Mouse (Mus musculus) embryonic facial prominence, embryonic 15.5 days (tissue): ENCODE results near the gene Gm12355. TPM values are rescaled to one million over a fixed set of nuclear protein-coding genes. Genes with fewer than 3 reads are reported as not detected.

Experiments used
- ATAC-seq: fragments of 200-750 bp; cut with Nextera tagmentation; 2 replicates; pipeline ENCODE4 v1.8.0; 2017; ENCODE audit warnings: low read depth, moderate TSS enrichment; ENCODE audit not compliant: insufficient number of reproducible peaks, low FRiP score, low TSS enrichment
- H3K27ac ChIP-seq: fragments of 300-500 bp; sonication (generic); replicated peaks from 2 replicates; pipeline ENCODE4 v1.5.1; 2015; ENCODE audit warnings: mild to moderate bottlenecking, inconsistent platforms
- H3K27me3 ChIP-seq: fragments of 300-500 bp; sonication (generic); 2 replicates; pipeline ENCODE4 v1.6.1; 2015; ENCODE audit warnings: inconsistent platforms
- H3K36me3 ChIP-seq: fragments of 300-500 bp; sonication (generic); 2 replicates; pipeline ENCODE4 v1.6.1; 2015; ENCODE audit warnings: mild to moderate bottlenecking, inconsistent platforms
- H3K4me1 ChIP-seq: fragments of 300-500 bp; sonication (generic); 2 replicates; pipeline ENCODE4 v1.6.1; 2015; ENCODE audit warnings: inconsistent platforms
- H3K4me2 ChIP-seq: fragments of 300-500 bp; sonication (generic); replicated peaks from 2 replicates; pipeline ENCODE4 v1.6.1; 2015; ENCODE audit warnings: mild to moderate bottlenecking, inconsistent platforms
- H3K4me3 ChIP-seq: fragments of 300-500 bp; sonication (generic); replicated peaks from 2 replicates; pipeline ENCODE4 v1.5.1; 2015; ENCODE audit warnings: mild to moderate bottlenecking, inconsistent platforms
- H3K9ac ChIP-seq: fragments of 300-500 bp; sonication (generic); 2 replicates; pipeline ENCODE4 v1.6.1; 2015; ENCODE audit warnings: inconsistent platforms
- H3K9me3 ChIP-seq: fragments of 300-500 bp; sonication (generic); replicated peaks from 2 replicates; pipeline ENCODE4 v1.6.1; 2016; ENCODE audit warnings: inconsistent platforms
- WGBS: fragments of 180-500 bp; shearing (Covaris S2); methylation state at CpG from one replicate; pipeline ENCODE4 v1.1.7; 2015; 5-methylcytosine and 5-hydroxymethylcytosine counted together
- polyA plus RNA-seq: library from polyadenylated mRNA; unstranded; fragments of >200 nt; fragmentation: Nextera tagmentation; extraction: Ambion mirVana; gene quantifications from 2 replicates; pipeline ENCODE4 v1.2.1, GENCODE M21; 2015

Gm12355 gene
- polyA plus RNA-seq, 1 experiment from 2014 or later = 0.85 TPM

GRCm38 (mm10) chr11:98580301-98581121 lies 45.0 kb downstream of the Gm12355 start:
- no peak overlapping the region for H3K4me2 ChIP-seq
- ATAC-seq = no peak
- H3K36me3 ChIP-seq = peaks cover 31% of the 10 kb centered on the region
- H3K27me3 ChIP-seq = no peaks in the 10 kb centered on the region
- H3K4me1 ChIP-seq = peaks cover 13% of the 10 kb centered on the region
- no peaks in the 10 kb centered on the region for H3K9me3 ChIP-seq
- no peak overlapping the region for H3K4me3 ChIP-seq
- 81% methylated on average over 16 of the region's 16 CpGs for WGBS
- H3K27ac ChIP-seq = no peak overlapping the region
- H3K9ac ChIP-seq = no peak overlapping the region

DNA sequence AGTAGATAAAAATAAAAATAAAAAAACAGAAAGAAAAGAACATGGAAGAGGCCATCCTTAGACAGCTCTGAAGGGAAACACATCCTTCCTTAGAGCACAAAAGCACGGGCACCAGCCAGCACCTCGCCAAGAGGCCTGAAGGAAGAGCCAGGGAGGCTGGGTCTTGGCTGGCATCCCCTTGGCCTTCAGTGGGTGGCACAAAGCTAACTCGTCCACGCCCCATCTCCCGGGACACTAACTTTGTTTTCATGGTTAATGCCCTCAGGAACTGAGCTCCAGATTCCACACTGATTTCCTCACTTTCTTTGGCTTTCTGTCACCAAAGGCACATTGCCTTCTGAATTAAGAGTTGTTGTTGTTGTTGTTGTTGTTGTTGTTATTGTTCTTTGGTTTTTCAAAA lies 47.7 kb downstream of the Gm12355 start:
- no peak for ATAC-seq

More for the DNA sequence above, 47.7 kb downstream of the Gm12355 start:
- WGBS = 59% methylated on average over 5 of the region's 5 CpGs
- H3K27ac ChIP-seq = no peak overlapping the region
- H3K27me3 ChIP-seq = no peaks in the 10 kb centered on the region
- no peak overlapping the region for H3K4me2 ChIP-seq
- no peak overlapping the region for H3K9ac ChIP-seq
- peaks cover 23% of the 10 kb centered on the region for H3K36me3 ChIP-seq
- H3K4me3 ChIP-seq = no peak overlapping the region
- no peaks in the 10 kb centered on the region for H3K9me3 ChIP-seq
- H3K4me1 ChIP-seq = no peaks in the 10 kb centered on the region

Other genes with a start within 250 kb of the Gm12355 start
- gene Tcap, start 241.8 kb downstream of the Gm12355 start, polyA plus RNA-seq = 8.4 and 12.2 TPM in 2 replicates
- 0.56 and 0.66 TPM in 2 replicates for gene Pnmt, start 239.2 kb downstream of the Gm12355 start, polyA plus RNA-seq
- gene Pgap3, start 225.2 kb downstream of the Gm12355 start, polyA plus RNA-seq = 13.7 and 16.8 TPM in 2 replicates
- gene Erbb2, start 213.2 kb downstream of the Gm12355 start, polyA plus RNA-seq = 60.7 and 64.0 TPM in 2 replicates
- 109 and 111 TPM in 2 replicates for gene Mien1, start 186.7 kb downstream of the Gm12355 start, polyA plus RNA-seq
- gene Grb7, start 179.3 kb downstream of the Gm12355 start, polyA plus RNA-seq = 16.2 and 22.4 TPM in 2 replicates
- 0.33 and 0.67 TPM in 2 replicates for gene Ikzf3, start 79.6 kb downstream of the Gm12355 start, polyA plus RNA-seq
- 0.16 TPM in 1 of 2 replicates, not detected in the other for gene Zpbp2, start 74.6 kb downstream of the Gm12355 start, polyA plus RNA-seq
- 76.4 and 87.3 TPM in 2 replicates for gene Ormdl3, start 38.3 kb downstream of the Gm12355 start, polyA plus RNA-seq
- not detected in 2 replicates for gene Lrrc3c, start 27.4 kb downstream of the Gm12355 start, polyA plus RNA-seq
- not detected in 2 replicates for gene Gsdma3, start 699 bp upstream of the Gm12355 start, polyA plus RNA-seq
- gene Gsdma2, start 21.1 kb upstream of the Gm12355 start, polyA plus RNA-seq = not detected in 2 replicates
- 11.8 and 14.0 TPM in 2 replicates for gene Gsdma, start 38.7 kb upstream of the Gm12355 start, polyA plus RNA-seq
- 204 and 214 TPM in 2 replicates for gene Psmd3, start 56.9 kb upstream of the Gm12355 start, polyA plus RNA-seq
- 0.12 and 0.31 TPM in 2 replicates for gene Csf3, start 75.6 kb upstream of the Gm12355 start, polyA plus RNA-seq
- gene Med24, start 103.8 kb upstream of the Gm12355 start, polyA plus RNA-seq = 52.3 and 53.3 TPM in 2 replicates
- gene Thra, start 115.0 kb upstream of the Gm12355 start, polyA plus RNA-seq = 51.0 and 51.2 TPM in 2 replicates
- 1.7 and 1.8 TPM in 2 replicates for gene Nr1d1, start 149.7 kb upstream of the Gm12355 start, polyA plus RNA-seq
- 28.7 and 30.4 TPM in 2 replicates for gene Msl1, start 169.9 kb upstream of the Gm12355 start, polyA plus RNA-seq
- 37.0 and 42.2 TPM in 2 replicates for gene Casc3, start 179.2 kb upstream of the Gm12355 start, polyA plus RNA-seq
- 13.0 and 13.9 TPM in 2 replicates for gene Rapgefl1, start 211.1 kb upstream of the Gm12355 start, polyA plus RNA-seq
- 4.8 and 5.3 TPM in 2 replicates for gene Wipf2, start 238.0 kb upstream of the Gm12355 start, polyA plus RNA-seq